Mouse (Mus musculus): Measurements from ENCODE around the gene Cfap36.

Cfap36 gene

DNA sequence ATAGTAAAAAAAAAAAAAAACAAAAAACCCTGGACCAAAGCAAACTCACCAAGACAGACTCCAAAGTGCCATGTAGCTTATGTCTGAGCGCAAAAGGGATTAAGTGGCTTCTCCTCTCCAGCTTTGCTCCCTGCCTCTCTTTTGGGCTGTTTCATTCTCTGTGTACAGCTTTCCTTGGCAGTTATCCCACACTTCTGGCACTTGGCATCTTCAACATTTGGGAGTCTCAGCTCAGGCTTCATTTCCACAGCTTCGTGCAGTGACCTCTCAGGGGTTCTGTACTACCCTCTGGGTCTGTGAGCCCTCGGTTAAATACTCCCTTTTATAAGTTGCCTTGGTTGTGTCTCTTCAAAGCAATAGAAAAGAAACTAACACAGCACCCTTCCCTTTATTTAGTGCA lies 66.6 kb downstream of the Cfap36 start:
- DNase-seq (ENCODE audit: low read depth, low spot score): no peak

GRCm38 (mm10) chr11:29179319-29179718 lies 67.9 kb downstream of the Cfap36 start:
- no peak for DNase-seq (ENCODE audit: low read depth, low spot score)

DNA sequence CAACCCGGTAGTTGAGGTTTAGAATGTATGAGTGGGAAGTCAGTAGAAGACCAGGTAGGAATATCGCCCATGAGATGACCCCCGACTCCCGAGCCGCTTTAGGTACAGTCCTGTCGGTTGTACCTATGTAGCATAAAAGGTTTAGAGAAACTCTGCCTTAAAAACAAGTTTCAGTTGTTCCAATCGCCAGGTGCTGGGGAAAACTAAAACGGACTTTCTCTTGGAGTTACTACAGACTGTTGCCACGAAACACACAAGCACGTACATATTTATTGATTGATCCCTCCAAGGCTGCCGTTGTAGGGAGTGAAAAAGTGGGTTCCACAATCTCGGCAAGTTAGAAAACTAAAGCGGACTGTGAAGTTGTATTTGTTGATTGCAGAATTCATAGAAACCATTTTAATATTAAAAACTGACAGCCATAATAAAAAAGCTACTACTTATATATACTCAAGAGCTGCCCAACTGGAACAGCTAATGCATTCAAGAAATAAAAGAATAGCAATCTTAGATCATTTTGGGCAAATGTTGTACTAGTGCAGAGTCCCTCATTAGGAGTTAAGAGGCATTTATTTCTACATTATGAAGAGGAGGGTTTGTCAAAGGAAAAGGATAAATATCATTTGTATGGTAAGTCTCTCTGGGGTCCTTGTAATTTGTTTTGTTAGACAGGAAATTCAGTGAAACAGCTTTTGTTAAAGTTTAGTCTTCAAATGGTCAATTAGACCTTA lies 73.3 kb downstream of the Cfap36 start:
- DNase-seq (ENCODE audit: low read depth, low spot score): peak; percentile 27

DNA sequence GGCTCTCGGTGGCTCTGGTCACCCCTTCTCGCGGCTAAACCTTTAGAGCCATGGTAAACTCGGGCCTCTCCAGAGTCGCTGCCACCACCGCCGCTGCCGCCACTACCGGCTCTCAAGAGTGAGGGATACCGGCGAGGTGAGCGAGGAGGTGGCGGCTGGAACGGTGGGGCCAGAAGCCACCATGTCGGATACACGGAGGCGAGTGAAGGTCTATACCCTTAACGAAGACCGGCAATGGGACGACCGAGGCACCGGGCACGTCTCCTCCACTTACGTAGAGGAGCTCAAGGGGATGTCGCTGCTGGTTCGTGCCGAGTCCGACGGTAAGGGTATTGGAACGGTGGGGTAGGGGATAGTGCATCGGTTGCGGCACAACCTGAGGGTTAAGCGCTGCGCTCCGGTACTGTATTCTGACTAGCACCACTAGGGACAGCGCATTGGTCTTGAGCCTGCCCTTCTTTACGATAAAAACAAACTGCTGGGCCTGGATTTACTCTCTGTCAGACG lies 74.0 kb downstream of the Cfap36 start:
- peak; percentile 56 for DNase-seq (ENCODE audit: low read depth, low spot score)

GRCm38 (mm10) chr11:29172563-29173124 lies 74.6 kb downstream of the Cfap36 start, which contains the start of gene Ppp4r3b:
Gene Ppp4r3b, plus strand, starts transcription at chr11:29172890.
- DNase-seq (ENCODE audit: low read depth, low spot score): peak; percentile 88

GRCm38 (mm10) chr11:29171959-29172391 lies 75.2 kb downstream of the Cfap36 start:
- DNase-seq (ENCODE audit: low read depth, low spot score): peak; percentile 48
